Mouse (Mus musculus) kidney, adult 2 months (tissue): ENCODE data around the gene Hoxc8.

Experiments
- CTCF ChIP-seq: fragments of 200-500 bp; conservative IDR thresholded peaks from 2 replicates; pipeline ENCODE4 v1.5.1; 2011; ENCODE audit warnings: low read depth, mild to moderate bottlenecking, control low read depth, low read length, moderate library complexity, mixed read lengths; ENCODE audit not compliant: insufficient read depth, insufficient read length
- POLR2A ChIP-seq: fragments of 200-500 bp; IDR thresholded peaks from one replicate; pipeline ENCODE4 v1.6.1; 2011; ENCODE audit warnings: low read depth, low read length, control low read depth

GRCm38 (mm10) chr15:102963259-102963658 lies 27.1 kb upstream of the Hoxc8 start:
- TF ChIP-seq CTCF (no peak), POLR2A (no peak)
